Mouse (Mus musculus) midbrain, embryonic 11.5 days (tissue): ENCODE measurements around the gene 4933411K16Rik. TPM values are rescaled to one million over a fixed set of nuclear protein-coding genes. Genes with fewer than 3 reads are reported as not detected.
"Not testable (repeated sequence)": the region's sequence is repeated elsewhere in the genome, so short reads cannot be mapped to it uniquely, and the experiment has no call there.

ENCODE experiments used
- ATAC-seq: fragments of 200-750 bp; cut with Nextera tagmentation; 2 replicates; pipeline ENCODE4 v1.8.0; 2017; ENCODE audit warnings: moderate TSS enrichment, moderate library complexity; ENCODE audit not compliant: low FRiP score
- DNase-seq: peaks from one replicate; pipeline ENCODE4 v3.0.0; 2015; ENCODE audit warnings: low spot score; ENCODE audit errors: missing footprints
- H3K27ac ChIP-seq: fragments of 300-500 bp; sonication (generic); 2 replicates; pipeline ENCODE4 v1.5.1; 2014; ENCODE audit warnings: low read depth, low read length
- H3K27me3 ChIP-seq: fragments of 300-500 bp; sonication (generic); 2 replicates; pipeline ENCODE4 v1.6.1; 2014; ENCODE audit warnings: mild to moderate bottlenecking, low read length, moderate library complexity, mixed read lengths; ENCODE audit not compliant: control insufficient read depth, insufficient read depth
- H3K36me3 ChIP-seq: fragments of 300-500 bp; sonication (generic); 2 replicates; pipeline ENCODE4 v1.6.1; 2014; ENCODE audit warnings: mild to moderate bottlenecking, low read length, moderate library complexity, mixed read lengths; ENCODE audit not compliant: control insufficient read depth, insufficient read depth
- H3K4me1 ChIP-seq: fragments of 300-500 bp; sonication (generic); 2 replicates; pipeline ENCODE4 v1.6.1; 2014; ENCODE audit warnings: low read length; ENCODE audit not compliant: control insufficient read depth, insufficient read depth
- H3K4me2 ChIP-seq: fragments of 300-500 bp; sonication (generic); 2 replicates; pipeline ENCODE4 v1.6.1; 2014; ENCODE audit warnings: mild to moderate bottlenecking, moderate library complexity
- H3K4me3 ChIP-seq: fragments of 300-500 bp; sonication (generic); 2 replicates; pipeline ENCODE4 v1.5.1; 2014; ENCODE audit warnings: low read depth, low read length
- H3K9ac ChIP-seq: fragments of 300-500 bp; sonication (generic); 2 replicates; pipeline ENCODE4 v1.6.1; 2014; ENCODE audit warnings: low read length
- H3K9me3 ChIP-seq: fragments of 300-500 bp; sonication (generic); 2 replicates; pipeline ENCODE4 v1.6.1; 2016; ENCODE audit warnings: low read length; ENCODE audit not compliant: control insufficient read depth
- WGBS: fragments of 180-500 bp; shearing (Covaris S2); extraction: QIAGEN DNeasy Blood & Tissue Kit; methylation state at CpG from one replicate; pipeline ENCODE4 v1.1.7; 2014; 5-methylcytosine and 5-hydroxymethylcytosine counted together
- polyA plus RNA-seq: library from polyadenylated mRNA; unstranded; fragments of >200 nt; fragmentation: Nextera tagmentation; extraction: Ambion mirVana; gene quantifications from 2 replicates; pipeline ENCODE4 v1.2.1, GENCODE M21; 2014

The 4933411K16Rik gene
- polyA plus RNA-seq, 1 experiment from 2014 or later: 0.10 TPM

- 76% methylated on average over 5 of the region's 5 CpGs for WGBS
- H3K27ac ChIP-seq: no peak overlapping the region
- ATAC-seq: no peak
Observed at GRCm38 (mm10) chr19:42079950-42080349, 27.9 kb downstream of the 4933411K16Rik start.

GRCm38 (mm10) chr19:42080469-42080868, 28.4 kb downstream of the 4933411K16Rik start:
- no peak overlapping the region for H3K27ac ChIP-seq
- H3K36me3 ChIP-seq: peaks cover 6% of the 10 kb centered on the region; the same call in 1 of the 2 replicates
- ATAC-seq (no peak), DNase-seq (no peak)
- no peak overlapping the region for H3K4me3 ChIP-seq
- no peak overlapping the region for H3K9ac ChIP-seq
- H3K27me3 ChIP-seq: no peaks in the 10 kb centered on the region
- H3K4me2 ChIP-seq: no peak overlapping the region
- peaks cover 1% of the 10 kb centered on the region; the same call in 1 of the 2 replicates for H3K4me1 ChIP-seq
- no peaks in the 10 kb centered on the region for H3K9me3 ChIP-seq
- 80% methylated on average over 11 of the region's 11 CpGs for WGBS

More at GRCm38 (mm10) chr19:42079950-42080349, 27.9 kb downstream of the 4933411K16Rik start:
- H3K27me3 ChIP-seq: no peaks in the 10 kb centered on the region
- H3K36me3 ChIP-seq: peaks cover 8% of the 10 kb centered on the region; the same call in 1 of the 2 replicates
- no peak overlapping the region for H3K4me2 ChIP-seq
- H3K4me3 ChIP-seq: no peak overlapping the region
- no peaks in the 10 kb centered on the region for H3K9me3 ChIP-seq
- H3K4me1 ChIP-seq: no peaks in the 10 kb centered on the region
- DNase-seq: no peak
- no peak overlapping the region for H3K9ac ChIP-seq

- H3K4me3 ChIP-seq, H3K4me1 ChIP-seq, H3K9ac ChIP-seq, H3K27me3 ChIP-seq, DNase-seq, H3K9me3 ChIP-seq, ATAC-seq, H3K4me2 ChIP-seq, H3K36me3 ChIP-seq, H3K27ac ChIP-seq: not testable (repeated sequence)
- WGBS: 92% methylated on average over 5 of the region's 5 CpGs
Observed at GRCm38 (mm10) chr19:42081613-42082012, 29.6 kb downstream of the 4933411K16Rik start.

GRCm38 (mm10) chr19:42085690-42086089, 33.6 kb downstream of the 4933411K16Rik start:
- peaks cover 7% of the 10 kb centered on the region; the same call in 1 of the 2 replicates for H3K4me1 ChIP-seq
- H3K4me3 ChIP-seq: peak overlapping the region; percentile 74
- no peak for ATAC-seq
- H3K27me3 ChIP-seq: no peaks in the 10 kb centered on the region
- no peaks in the 10 kb centered on the region for H3K9me3 ChIP-seq
- H3K9ac ChIP-seq: peak overlapping the region; percentile 85
- no peaks in the 10 kb centered on the region for H3K36me3 ChIP-seq
- WGBS: 5% methylated on average over 10 of the region's 10 CpGs
- peak overlapping the region; percentile 45; the same call in 1 of the 2 replicates for H3K27ac ChIP-seq
- H3K4me2 ChIP-seq: peak overlapping the region; percentile 90
- peak; percentile 86 for DNase-seq

- Histone ChIP-seq H3K4me3 (peak within 1 kb of the TSS; percentile 74), H3K4me2 (peak within 1 kb of the TSS; percentile 90), H3K9me3 (no peaks in the 10 kb centered on the region), H3K27me3 (no peaks in the 10 kb centered on the region), H3K27ac (peak within 1 kb of the TSS; percentile 45), H3K36me3 (no peaks in the 10 kb centered on the region), H3K9ac (peak within 1 kb of the TSS; percentile 85), H3K4me1 (peaks cover 8% of the 10 kb centered on the region; the same call in 1 of the 2 replicates)
- DNase-seq: peak; percentile 99
- peak; percentile 89 for ATAC-seq
- under 1% methylated on average over 21 of the region's 21 CpGs for WGBS
Observed at GRCm38 (mm10) chr19:42086166-42086565, 34.1 kb downstream of the 4933411K16Rik start, which contains the start of gene Morn4. Gene Morn4, minus strand, starts transcription at chr19:42086357.

GRCm38 (mm10) chr19:42089103-42089747, 37.2 kb downstream of the 4933411K16Rik start:
- no peak for ATAC-seq
- no peak overlapping the region for H3K9ac ChIP-seq
- peak; percentile 94 for DNase-seq
- peak overlapping the region; percentile 94 for H3K4me3 ChIP-seq
- H3K4me2 ChIP-seq: peak overlapping the region; percentile 64
- H3K9me3 ChIP-seq: no peaks in the 10 kb centered on the region
- no peaks in the 10 kb centered on the region for H3K36me3 ChIP-seq
- peaks cover 13% of the 10 kb centered on the region for H3K4me1 ChIP-seq
- no peaks in the 10 kb centered on the region for H3K27me3 ChIP-seq
- H3K27ac ChIP-seq: peak overlapping the region; percentile 1; the same call in 1 of the 2 replicates
- 21% methylated on average over 14 of the region's 14 CpGs for WGBS

- Histone ChIP-seq H3K4me2 (peak within 1 kb of the TSS; percentile 78), H3K36me3 (no peaks in the 10 kb centered on the region), H3K4me3 (peak within 1 kb of the TSS; percentile 94), H3K4me1 (peaks cover 13% of the 10 kb centered on the region), H3K27ac (peak within 1 kb of the TSS; percentile 78), H3K9me3 (no peaks in the 10 kb centered on the region), H3K9ac (peak within 1 kb of the TSS; percentile 88), H3K27me3 (no peaks in the 10 kb centered on the region)
- ATAC-seq (peak; percentile 98), DNase-seq (peak; percentile 99)
- WGBS: 1% methylated on average over 55 of the region's 55 CpGs
Observed at GRCm38 (mm10) chr19:42089748-42090595, 37.9 kb downstream of the 4933411K16Rik start, which contains the start of gene Pi4k2a. Gene Pi4k2a, plus strand, starts transcription at chr19:42090470.

GRCm38 (mm10) chr19:42090637-42091141, 38.6 kb downstream of the 4933411K16Rik start:
- H3K27me3 ChIP-seq: no peaks in the 10 kb centered on the region
- H3K9ac ChIP-seq: peak overlapping the region; percentile 88
- peak; percentile 95 for DNase-seq
- H3K4me2 ChIP-seq: peak overlapping the region; percentile 78
- WGBS: 1% methylated on average over 45 of the region's 52 CpGs
- peaks cover 11% of the 10 kb centered on the region for H3K4me1 ChIP-seq
- peak overlapping the region; percentile 94 for H3K4me3 ChIP-seq
- peak overlapping the region; percentile 78 for H3K27ac ChIP-seq
- no peaks in the 10 kb centered on the region for H3K9me3 ChIP-seq
- H3K36me3 ChIP-seq: no peaks in the 10 kb centered on the region
- ATAC-seq: peak; percentile 76
